Mouse (Mus musculus) limb, embryonic 11.5 days (tissue): ENCODE measurements around the gene St8sia1. TPM values are rescaled to one million over a fixed set of nuclear protein-coding genes. Genes with fewer than 3 reads are reported as not detected.
"Not testable (repeated sequence)": the region's sequence is repeated elsewhere in the genome, so short reads cannot be mapped to it uniquely, and the experiment has no call there.

Experiments used
- ATAC-seq: fragments of 200-750 bp; cut with Nextera tagmentation; 2 replicates; pipeline ENCODE4 v1.8.0; 2017; ENCODE audit warnings: low read depth; ENCODE audit not compliant: insufficient number of reproducible peaks, low FRiP score, low TSS enrichment
- DNase-seq: peaks from one replicate; pipeline ENCODE4 v3.0.0-alpha.2; 2015; ENCODE audit warnings: low spot score
- H3K27ac ChIP-seq: fragments of 300-500 bp; sonication (generic); replicated peaks from 2 replicates; pipeline ENCODE4 v1.5.1; 2014; ENCODE audit warnings: low read depth, mild to moderate bottlenecking, low read length
- H3K27me3 ChIP-seq: fragments of 300-500 bp; sonication (generic); 2 replicates; pipeline ENCODE4 v1.6.1; 2014; ENCODE audit warnings: mild to moderate bottlenecking, low read length, mixed read lengths; ENCODE audit not compliant: control insufficient read depth, insufficient read depth
- H3K36me3 ChIP-seq: fragments of 300-500 bp; sonication (generic); 2 replicates; pipeline ENCODE4 v1.6.1; 2014; ENCODE audit warnings: mild to moderate bottlenecking, low read length, moderate library complexity, mixed read lengths; ENCODE audit not compliant: control insufficient read depth, insufficient read depth
- H3K4me1 ChIP-seq: fragments of 300-500 bp; sonication (generic); 2 replicates; pipeline ENCODE4 v1.6.1; 2014; ENCODE audit warnings: low read length, mixed read lengths; ENCODE audit not compliant: control insufficient read depth, insufficient read depth
- H3K4me2 ChIP-seq: fragments of 300-500 bp; sonication (generic); 2 replicates; pipeline ENCODE4 v1.6.1; 2014; ENCODE audit warnings: low read depth, mild to moderate bottlenecking, moderate library complexity; ENCODE audit not compliant: severe bottlenecking
- H3K4me3 ChIP-seq: fragments of 300-500 bp; sonication (generic); 2 replicates; pipeline ENCODE4 v1.5.1; 2014; ENCODE audit warnings: low read depth, low read length
- H3K9ac ChIP-seq: fragments of 300-500 bp; sonication (generic); 2 replicates; pipeline ENCODE4 v1.6.1; 2014; ENCODE audit warnings: mild to moderate bottlenecking, low read length
- H3K9me3 ChIP-seq: fragments of 300-500 bp; sonication (generic); 2 replicates; pipeline ENCODE4 v1.6.1; 2016; ENCODE audit warnings: low read length; ENCODE audit not compliant: control insufficient read depth
- WGBS: fragments of 180-500 bp; shearing (Covaris S2); extraction: QIAGEN DNeasy Blood & Tissue Kit; methylation state at CpG from one replicate; pipeline ENCODE4 v1.1.7; 2014; 5-methylcytosine and 5-hydroxymethylcytosine counted together
- polyA plus RNA-seq: library from polyadenylated mRNA; unstranded; fragments of >200 nt; fragmentation: Nextera tagmentation; extraction: Ambion mirVana; gene quantifications from 2 replicates; pipeline ENCODE4 v1.2.1, GENCODE M21; 2014

The St8sia1 gene
- polyA plus RNA-seq, 1 experiment from 2014 or later, result 0.67 TPM

- Histone ChIP-seq H3K36me3 (no peaks in the 10 kb centered on the region), H3K4me1 (no peaks in the 10 kb centered on the region), H3K27ac (no peak overlapping the region), H3K4me2 (no peak overlapping the region), H3K9ac (no peak overlapping the region), H3K27me3 (no peaks in the 10 kb centered on the region), H3K9me3 (no peaks in the 10 kb centered on the region), H3K4me3 (no peak overlapping the region)
- no peak for ATAC-seq
- 73% methylated on average over 6 of the region's 6 CpGs for WGBS
- DNase-seq, result no peak
Observed at GRCm38 (mm10) chr6:142988231-142988630, 24.0 kb upstream of the St8sia1 start.

GRCm38 (mm10) chr6:142987616-142988015 is 23.4 kb upstream of the St8sia1 start:
- no peak overlapping the region for H3K9ac ChIP-seq
- H3K4me2 ChIP-seq, result no peak overlapping the region
- H3K4me1 ChIP-seq, result no peaks in the 10 kb centered on the region
- no peak overlapping the region for H3K4me3 ChIP-seq
- H3K27me3 ChIP-seq, result no peaks in the 10 kb centered on the region
- ATAC-seq (no peak), DNase-seq (no peak)
- H3K9me3 ChIP-seq, result no peaks in the 10 kb centered on the region
- H3K36me3 ChIP-seq, result no peaks in the 10 kb centered on the region
- no peak overlapping the region for H3K27ac ChIP-seq
- 77% methylated on average over 6 of the region's 6 CpGs for WGBS

- 87% methylated on average over 9 of the region's 9 CpGs for WGBS
- not testable (repeated sequence) for H3K9ac ChIP-seq, DNase-seq, H3K27me3 ChIP-seq, H3K4me1 ChIP-seq, H3K27ac ChIP-seq, H3K9me3 ChIP-seq, H3K4me3 ChIP-seq, ATAC-seq, H3K36me3 ChIP-seq, H3K4me2 ChIP-seq
Observed at GRCm38 (mm10) chr6:142986706-142987105, 22.5 kb upstream of the St8sia1 start.

GRCm38 (mm10) chr6:142985561-142986238 is 21.4 kb upstream of the St8sia1 start:
- H3K27me3 ChIP-seq, DNase-seq, ATAC-seq, H3K9me3 ChIP-seq, H3K9ac ChIP-seq, H3K4me3 ChIP-seq, H3K4me2 ChIP-seq, H3K36me3 ChIP-seq, H3K4me1 ChIP-seq, H3K27ac ChIP-seq: not testable (repeated sequence)
- WGBS, result 92% methylated on average over 9 of the region's 9 CpGs

- Histone ChIP-seq H3K27me3 (no peaks in the 10 kb centered on the region), H3K4me1 (no peaks in the 10 kb centered on the region), H3K4me2 (no peak overlapping the region), H3K9ac (no peak overlapping the region), H3K36me3 (no peaks in the 10 kb centered on the region), H3K4me3 (no peak overlapping the region), H3K9me3 (no peaks in the 10 kb centered on the region), H3K27ac (no peak overlapping the region)
- no peak for ATAC-seq
- whole genome bisulfite sequencing, result 49% methylated on average over 6 of the region's 6 CpGs
- DNase-seq, result no peak
Observed at GRCm38 (mm10) chr6:142979665-142980660, 15.7 kb upstream of the St8sia1 start.

GRCm38 (mm10) chr6:142977221-142977620 is 13.0 kb upstream of the St8sia1 start:
- Histone ChIP-seq H3K27ac (no peak overlapping the region), H3K27me3 (no peaks in the 10 kb centered on the region), H3K4me1 (no peaks in the 10 kb centered on the region), H3K4me2 (no peak overlapping the region), H3K9me3 (no peaks in the 10 kb centered on the region), H3K4me3 (no peak overlapping the region), H3K9ac (no peak overlapping the region), H3K36me3 (no peaks in the 10 kb centered on the region)
- no peak for ATAC-seq
- WGBS, result 71% methylated on average over 1 of the region's 1 CpGs
- DNase-seq, result no peak

GRCm38 (mm10) chr6:142973289-142973688 is 9.0 kb upstream of the St8sia1 start:
- no peaks in the 10 kb centered on the region for H3K27me3 ChIP-seq
- WGBS, result 94% methylated on average over 7 of the region's 7 CpGs
- DNase-seq, result no peak

GRCm38 (mm10) chr6:142972205-142972604 is 8.0 kb upstream of the St8sia1 start:
- Histone ChIP-seq H3K9ac (no peak overlapping the region), H3K4me2 (no peak overlapping the region), H3K36me3 (no peaks in the 10 kb centered on the region), H3K27ac (no peak overlapping the region), H3K4me3 (no peak overlapping the region), H3K9me3 (no peaks in the 10 kb centered on the region), H3K27me3 (no peaks in the 10 kb centered on the region), H3K4me1 (no peaks in the 10 kb centered on the region)
- 76% methylated on average over 2 of the region's 2 CpGs for WGBS
- no peak for ATAC-seq
- no peak for DNase-seq

More at GRCm38 (mm10) chr6:142973289-142973688, 9.0 kb upstream of the St8sia1 start:
- Histone ChIP-seq H3K9me3 (no peaks in the 10 kb centered on the region), H3K9ac (no peak overlapping the region), H3K4me3 (no peak overlapping the region), H3K4me2 (no peak overlapping the region), H3K4me1 (no peaks in the 10 kb centered on the region), H3K36me3 (no peaks in the 10 kb centered on the region), H3K27ac (no peak overlapping the region)
- ATAC-seq, result no peak
